Mouse (Mus musculus) bone marrow, adult 2 months (tissue): Measurements from ENCODE around the gene Lmntd1. TPM values are rescaled to one million over a fixed set of nuclear protein-coding genes. Genes with fewer than 3 reads are reported as not detected.

Experiments
- H3K27ac ChIP-seq: fragments of 200-500 bp; 2 replicates; pipeline ENCODE4 v1.5.1; 2012; ENCODE audit warnings: low read depth, mild to moderate bottlenecking, control low read depth, inconsistent platforms, low read length; ENCODE audit not compliant: control insufficient read depth, poor library complexity, insufficient read depth
- H3K4me1 ChIP-seq: fragments of 200-500 bp; 2 replicates; pipeline ENCODE4 v1.6.1; 2011; ENCODE audit warnings: low read length; ENCODE audit not compliant: control insufficient read depth, insufficient read depth
- H3K4me3 ChIP-seq: fragments of 200-500 bp; replicated peaks from 2 replicates; pipeline ENCODE3; 2011; ENCODE audit warnings: mild to moderate bottlenecking, low read depth, low read length, control low read depth; ENCODE audit not compliant: control insufficient read depth
- CTCF ChIP-seq: fragments of 200-500 bp; IDR thresholded peaks from 2 replicates; pipeline ENCODE4 v1.5.1; 2011; ENCODE audit warnings: low read length, control low read depth; ENCODE audit not compliant: control insufficient read depth, insufficient read depth
- POLR2A ChIP-seq: fragments of 200-500 bp; IDR thresholded peaks from 2 replicates; pipeline ENCODE4 v1.6.1; 2011; ENCODE audit warnings: low read depth, mild to moderate bottlenecking, control low read depth, low read length, borderline replicate concordance; ENCODE audit not compliant: control insufficient read depth
- WGBS: fragments of 180-500 bp; shearing (Covaris S2); methylation state at CpG from one replicate; pipeline ENCODE4 v1.1.7; 2018; 5-methylcytosine and 5-hydroxymethylcytosine counted together
- polyA plus RNA-seq: library from polyadenylated mRNA; stranded (reverse); fragments of >200 nt; gene quantifications from 2 replicates; pipeline ENCODE4 v1.2.4, GENCODE M21; 2011; ENCODE audit warnings: low replicate concordance; ENCODE audit not compliant: missing spikeins, insufficient read depth, insufficient read length

The Lmntd1 gene
- polyA plus RNA-seq, 1 experiment = not detected

GRCm38 (mm10) chr6:145585052-145585973 lies 28.8 kb downstream of the Lmntd1 start:
- no peak for TF ChIP-seq CTCF
- TF ChIP-seq POLR2A = no peak
- no peak overlapping the region for H3K4me3 ChIP-seq
- H3K4me1 ChIP-seq = peaks cover 4% of the 10 kb centered on the region
- WGBS = 83% methylated on average over 21 of the region's 21 CpGs
- H3K27ac ChIP-seq = no peak overlapping the region

DNA sequence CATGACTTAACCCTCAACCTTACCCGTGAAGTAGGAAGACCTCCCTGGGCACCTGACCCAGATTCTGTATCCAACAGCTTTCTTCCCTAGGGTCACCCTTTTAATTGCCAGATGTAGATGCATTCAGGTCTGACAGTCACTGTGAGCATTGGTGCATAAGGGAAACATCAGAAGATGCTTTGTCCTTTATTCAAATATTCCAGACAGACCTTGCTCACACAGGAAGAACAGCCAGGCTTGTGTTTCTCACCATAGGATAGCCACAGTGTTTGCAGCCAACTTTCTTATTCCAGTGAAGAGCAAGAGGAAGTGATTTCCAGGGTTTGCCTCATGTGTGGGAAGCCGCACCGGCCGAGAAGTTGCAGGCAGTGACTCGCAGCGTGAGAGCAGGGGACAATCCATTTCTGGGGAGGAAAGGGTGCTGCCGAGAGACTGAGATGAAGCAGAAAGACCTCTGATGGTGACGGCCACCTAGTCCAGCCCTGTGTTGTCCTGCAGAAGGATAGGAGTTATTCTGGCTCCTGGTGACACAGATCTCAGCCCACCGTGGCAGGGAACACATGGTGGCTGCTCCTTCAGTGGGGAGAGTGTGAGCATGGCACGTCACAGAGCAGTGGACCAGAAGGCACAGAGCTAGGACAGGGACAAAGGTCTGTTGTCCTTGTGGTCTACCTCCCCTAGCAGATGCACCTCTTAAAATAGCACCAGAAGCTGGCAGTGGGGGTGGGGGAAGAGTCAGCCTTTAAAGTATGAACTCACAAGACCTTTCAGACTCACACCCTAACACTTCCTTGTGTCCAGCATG lies 32.6 kb downstream of the Lmntd1 start:
- Histone ChIP-seq H3K4me1 (peaks cover 4% of the 10 kb centered on the region), H3K4me3 (no peak overlapping the region), H3K27ac (no peak overlapping the region)
- TF ChIP-seq POLR2A (no peak), CTCF (no peak)
- 52% methylated on average over 10 of the region's 10 CpGs for WGBS

GRCm38 (mm10) chr6:145579761-145580160 lies 34.4 kb downstream of the Lmntd1 start:
- Histone ChIP-seq H3K4me3 (no peak overlapping the region), H3K4me1 (peaks cover 4% of the 10 kb centered on the region), H3K27ac (no peak overlapping the region)
- no peak for TF ChIP-seq POLR2A
- TF ChIP-seq CTCF = no peak
- 87% methylated on average over 3 of the region's 3 CpGs for WGBS

GRCm38 (mm10) chr6:145578457-145579185 lies 35.5 kb downstream of the Lmntd1 start:
- H3K4me3 ChIP-seq = no peak overlapping the region
- peaks cover 4% of the 10 kb centered on the region for H3K4me1 ChIP-seq
- no peak for TF ChIP-seq CTCF
- no peak for TF ChIP-seq POLR2A
- H3K27ac ChIP-seq = no peak overlapping the region
- WGBS = 53% methylated on average over 10 of the region's 10 CpGs

DNA sequence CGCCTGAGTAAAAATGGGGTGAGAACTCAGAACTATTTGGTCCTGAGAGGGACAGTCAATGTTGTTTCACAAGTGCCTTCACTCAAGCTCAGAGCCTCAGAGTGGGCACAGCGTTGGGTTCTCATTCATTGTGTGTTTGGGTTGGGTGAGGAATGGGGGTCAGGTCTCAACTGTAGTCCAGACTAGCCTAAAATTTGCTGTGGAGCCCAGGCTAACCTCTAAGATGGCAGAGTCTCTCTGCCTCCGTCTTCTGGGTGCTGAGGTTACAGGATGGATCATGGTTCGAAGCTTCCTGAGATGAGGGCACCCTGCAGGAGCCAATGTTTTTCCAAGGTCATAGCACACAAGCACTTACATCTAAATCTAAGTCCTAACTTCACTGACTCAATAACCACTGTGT lies 37.4 kb downstream of the Lmntd1 start:
- 87% methylated on average over 4 of the region's 4 CpGs for WGBS
- Histone ChIP-seq H3K4me1 (peaks cover 4% of the 10 kb centered on the region), H3K4me3 (no peak overlapping the region), H3K27ac (no peak overlapping the region)
- no peak for TF ChIP-seq POLR2A
- TF ChIP-seq CTCF = no peak

GRCm38 (mm10) chr6:145573250-145574013 lies 40.7 kb downstream of the Lmntd1 start:
- Histone ChIP-seq H3K27ac (no peak overlapping the region), H3K4me3 (no peak overlapping the region), H3K4me1 (peaks cover 1% of the 10 kb centered on the region; the same call in 1 of the 2 replicates)
- WGBS = 70% methylated on average over 6 of the region's 6 CpGs
- TF ChIP-seq POLR2A (no peak), CTCF (no peak)

- WGBS = 76% methylated on average over 3 of the region's 3 CpGs
These were observed 45.4 kb downstream of the Lmntd1 start for GRCm38 (mm10) chr6:145568701-145569100.

More at GRCm38 (mm10) chr6:145568701-145569100, 45.4 kb downstream of the Lmntd1 start:
- H3K4me1 ChIP-seq = peaks cover 1% of the 10 kb centered on the region; the same call in 1 of the 2 replicates
- H3K4me3 ChIP-seq = no peak overlapping the region
- TF ChIP-seq POLR2A (no peak), CTCF (no peak)
- H3K27ac ChIP-seq = no peak overlapping the region
